Mouse (Mus musculus) layer of hippocampus, postnatal 36 days (tissue): ENCODE measurements around the gene Gm20458. TPM values are rescaled to one million over a fixed set of nuclear protein-coding genes. Genes with fewer than 3 reads are reported as not detected.

Source experiments
- DNase-seq, 2 experiments: peaks; one replicate each; pipeline ENCODE4 v3.0.0; 2022
- total RNA-seq, 2 experiments: library from RNA; stranded (reverse); gene quantifications; 2 replicates each; pipeline ENCODE4 v1.2.3; 2021

Gene Gm20458
- total RNA-seq, 2 experiments from 2014 or later, result 7.0 to 13.3 TPM

- no peak for DNase-seq
These were observed 6.8 kb upstream of the Gm20458 start for GRCm38 (mm10) chr2:164453887-164454500.

DNA sequence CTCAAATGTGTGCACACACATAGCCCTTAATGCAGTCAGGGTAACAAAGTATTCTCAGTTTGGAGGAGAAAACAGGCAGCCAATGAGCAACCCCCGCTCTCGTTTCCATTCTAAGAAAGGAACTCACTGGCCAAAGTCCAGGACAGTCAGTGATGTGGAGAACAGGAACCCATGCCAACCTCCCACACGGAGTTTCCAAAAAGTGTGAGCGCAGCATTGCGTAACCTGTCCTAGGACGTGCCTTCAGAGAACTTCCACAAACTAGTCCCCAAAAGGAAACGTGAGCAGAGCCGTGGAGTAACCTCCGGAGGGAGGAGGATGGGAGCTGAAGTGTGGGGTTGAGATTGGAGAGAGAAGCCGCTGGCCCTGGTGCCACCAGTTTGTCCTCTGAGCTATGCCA, 5.9 kb upstream of the Gm20458 start:
- DNase-seq, result peak; percentile 44 to 55

GRCm38 (mm10) chr2:164455421-164456190, 5.2 kb upstream of the Gm20458 start:
- DNase-seq, result no peak

DNA sequence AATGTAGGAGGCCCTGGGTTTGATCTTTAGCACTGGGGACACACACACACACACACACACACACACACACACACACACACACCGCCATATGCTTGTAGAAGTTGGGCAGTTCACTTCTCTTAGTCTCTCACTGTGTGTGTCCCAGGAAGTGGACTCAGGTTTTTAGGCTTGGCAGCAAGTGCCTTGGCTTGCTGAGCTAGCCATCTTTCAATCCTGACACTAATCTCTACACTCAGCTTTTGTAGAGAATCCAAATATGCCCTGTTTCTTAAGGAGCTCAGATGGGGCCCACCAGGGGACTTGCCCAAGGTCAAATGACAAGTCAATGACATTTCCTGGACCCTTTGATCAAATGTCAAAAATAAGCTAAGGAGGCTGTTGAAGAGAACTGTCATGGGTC, 4.4 kb upstream of the Gm20458 start:
- no peak for DNase-seq

GRCm38 (mm10) chr2:164456864-164457300, 3.9 kb upstream of the Gm20458 start, which contains the start of gene Sys1:
Gene Sys1, plus strand, starts transcription at chr2:164456964.
- DNase-seq, result peak; percentile 44 to 45

- DNase-seq, result no peak
These were observed 2.8 kb upstream of the Gm20458 start for GRCm38 (mm10) chr2:164457942-164458341.

DNA sequence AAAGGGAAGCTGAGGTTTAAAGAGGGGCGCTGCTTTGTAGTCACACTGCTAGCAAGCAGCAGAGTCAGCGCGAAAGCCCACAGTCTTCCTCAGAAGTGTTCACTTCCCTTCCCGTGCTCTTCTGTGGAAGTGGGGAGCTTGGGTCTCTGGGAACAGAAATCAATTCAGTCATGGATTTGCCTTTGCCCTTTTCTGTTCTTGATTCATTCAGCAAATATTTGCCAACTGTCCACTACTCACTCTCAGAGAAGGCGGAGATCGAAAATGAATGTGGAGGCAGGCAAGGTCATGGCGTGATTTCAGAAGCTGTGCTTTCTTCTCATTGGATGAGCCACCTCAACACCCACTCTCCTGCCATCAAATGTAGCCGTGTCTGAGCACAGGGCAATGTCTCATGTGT, 2.2 kb upstream of the Gm20458 start:
- no peak for DNase-seq

- DNase-seq, result no peak
These were observed 4.4 kb downstream of the Gm20458 start for GRCm38 (mm10) chr2:164465161-164465560.

DNA sequence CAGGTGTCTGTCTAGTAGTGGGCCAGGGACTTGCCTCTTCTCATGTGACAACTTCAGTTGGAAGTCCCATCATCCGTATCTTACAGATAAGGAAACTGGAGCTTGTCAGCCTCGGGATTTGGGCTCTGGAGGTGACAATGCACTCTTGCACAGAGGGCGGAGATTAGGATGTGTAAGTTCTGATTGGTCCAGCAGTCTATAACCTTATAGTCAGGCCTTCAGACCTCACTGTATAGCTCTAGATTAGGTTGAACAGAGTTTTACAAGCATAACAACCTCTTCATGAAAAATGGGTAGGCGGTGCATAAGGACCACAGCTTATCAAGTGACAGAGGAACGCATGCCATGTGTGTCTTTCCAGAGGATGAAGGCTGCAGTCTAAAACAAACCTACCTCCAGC, 6.0 kb downstream of the Gm20458 start:
- no peak for DNase-seq

DNA sequence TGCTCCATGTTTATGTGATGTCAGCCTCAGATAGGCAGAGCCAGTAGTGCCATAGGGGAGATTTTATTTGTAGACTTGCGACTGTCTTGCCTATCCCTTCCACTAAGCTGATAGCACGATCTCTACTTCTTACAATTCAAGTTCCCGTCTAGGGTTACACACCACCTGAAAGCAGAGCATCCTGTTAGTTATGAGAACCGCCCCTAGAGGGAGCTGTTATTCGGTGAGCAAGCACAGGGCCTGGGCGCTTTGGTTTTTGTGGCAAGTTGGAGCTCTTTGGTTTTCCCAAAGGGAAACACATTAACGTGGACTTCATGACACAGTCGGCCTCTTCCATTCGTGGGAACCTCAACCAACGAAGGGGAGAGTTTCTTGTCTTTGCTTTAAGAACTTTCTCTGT, 9.5 kb downstream of the Gm20458 start:
- peak in 1 of 2 experiments; percentile 37 for DNase-seq

DNA sequence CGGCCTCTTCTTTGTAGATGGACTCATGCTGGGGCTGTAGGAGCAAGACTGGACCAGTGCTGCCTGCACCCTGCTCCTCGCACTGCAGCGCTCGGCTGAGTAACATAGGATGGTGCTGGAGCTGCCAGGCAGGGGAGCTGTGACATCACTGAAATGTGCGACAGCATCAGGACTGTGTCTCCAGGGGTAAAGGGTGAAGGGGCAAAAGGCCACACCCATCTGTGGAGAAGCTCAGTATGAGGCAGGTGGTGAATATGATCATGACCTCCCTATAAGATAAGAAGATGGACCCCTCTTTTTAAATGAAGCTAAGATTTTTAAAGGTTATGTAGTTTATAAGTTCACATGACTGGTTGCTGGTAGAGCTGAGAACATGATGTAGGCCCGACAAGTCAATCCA, 12.9 kb downstream of the Gm20458 start, which contains the start of gene Trp53tg5:
Gene Trp53tg5, minus strand, starts transcription at position 101 of the 400 bp plus-strand sequence.
- no peak for DNase-seq

- no peak for DNase-seq
These were observed 25.0 kb downstream of the Gm20458 start, which contains the start of gene Dbndd2 for GRCm38 (mm10) chr2:164485681-164486257. Gene Dbndd2, plus strand, starts transcription at chr2:164486106.

GRCm38 (mm10) chr2:164486258-164487114, 25.7 kb downstream of the Gm20458 start:
- DNase-seq, result peak; percentile 79 to 80

DNA sequence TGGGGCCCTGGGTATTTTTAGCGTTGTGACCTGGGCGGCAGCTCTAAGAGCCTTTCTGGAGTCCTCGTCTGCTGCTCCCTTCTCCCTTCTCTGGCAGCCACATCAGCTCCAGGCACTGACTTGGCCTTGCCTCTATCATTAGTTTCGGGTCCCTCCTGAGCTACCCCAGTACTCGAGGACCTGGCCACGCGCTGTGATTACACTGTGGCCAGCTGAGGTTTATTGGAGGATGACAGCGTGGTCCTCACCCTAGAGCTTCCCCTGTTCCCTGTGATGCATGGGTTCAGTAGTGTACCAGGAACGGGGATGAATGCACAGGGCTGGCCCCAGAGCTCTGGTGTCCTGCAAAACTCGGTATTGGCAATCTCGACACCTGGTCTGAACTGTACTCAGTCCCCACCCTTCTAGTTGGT, 26.4 kb downstream of the Gm20458 start:
- DNase-seq, result peak; percentile 32 to 38

DNA sequence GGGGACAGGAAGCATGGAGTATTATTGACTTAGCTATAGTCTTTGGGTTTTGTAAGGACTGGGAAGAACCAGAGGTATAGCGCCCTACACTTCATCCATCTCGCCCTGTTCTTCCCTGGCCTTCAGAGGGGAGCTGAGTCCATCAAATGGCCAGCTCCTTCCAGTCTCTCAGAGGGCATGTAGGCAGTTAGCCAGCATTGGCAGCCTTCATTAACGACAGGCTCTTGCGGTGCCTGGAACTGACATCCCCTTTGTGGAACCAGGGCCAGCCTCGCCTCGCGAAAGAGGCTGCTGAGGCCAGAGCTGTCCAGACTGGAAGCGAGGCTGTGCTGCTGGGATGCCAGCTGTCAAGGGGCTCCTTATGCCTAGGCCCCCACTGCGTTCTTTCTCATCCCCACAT, 27.0 kb downstream of the Gm20458 start:
- peak; percentile 54 to 59 for DNase-seq

- DNase-seq, result no peak
These were observed 33.4 kb downstream of the Gm20458 start for GRCm38 (mm10) chr2:164494126-164494525.

DNA sequence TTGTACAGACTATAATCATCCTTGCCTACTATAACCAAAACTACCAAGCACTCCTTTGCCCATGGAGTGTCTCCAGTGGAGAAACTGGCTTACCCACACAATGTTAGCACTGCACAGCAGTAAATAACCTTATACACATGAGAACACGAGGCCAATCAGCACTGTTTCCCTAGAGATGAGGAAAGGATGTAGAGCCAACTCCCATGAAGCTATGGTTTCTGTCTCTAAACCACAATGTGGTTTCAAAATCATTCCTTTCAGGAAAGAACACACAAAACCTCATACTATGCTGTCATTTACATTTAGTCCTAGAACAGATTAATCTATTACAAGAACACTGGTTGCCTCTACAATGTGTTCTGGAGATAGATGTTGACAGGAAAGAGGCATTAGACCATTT, 35.6 kb downstream of the Gm20458 start:
- no peak for DNase-seq

DNA sequence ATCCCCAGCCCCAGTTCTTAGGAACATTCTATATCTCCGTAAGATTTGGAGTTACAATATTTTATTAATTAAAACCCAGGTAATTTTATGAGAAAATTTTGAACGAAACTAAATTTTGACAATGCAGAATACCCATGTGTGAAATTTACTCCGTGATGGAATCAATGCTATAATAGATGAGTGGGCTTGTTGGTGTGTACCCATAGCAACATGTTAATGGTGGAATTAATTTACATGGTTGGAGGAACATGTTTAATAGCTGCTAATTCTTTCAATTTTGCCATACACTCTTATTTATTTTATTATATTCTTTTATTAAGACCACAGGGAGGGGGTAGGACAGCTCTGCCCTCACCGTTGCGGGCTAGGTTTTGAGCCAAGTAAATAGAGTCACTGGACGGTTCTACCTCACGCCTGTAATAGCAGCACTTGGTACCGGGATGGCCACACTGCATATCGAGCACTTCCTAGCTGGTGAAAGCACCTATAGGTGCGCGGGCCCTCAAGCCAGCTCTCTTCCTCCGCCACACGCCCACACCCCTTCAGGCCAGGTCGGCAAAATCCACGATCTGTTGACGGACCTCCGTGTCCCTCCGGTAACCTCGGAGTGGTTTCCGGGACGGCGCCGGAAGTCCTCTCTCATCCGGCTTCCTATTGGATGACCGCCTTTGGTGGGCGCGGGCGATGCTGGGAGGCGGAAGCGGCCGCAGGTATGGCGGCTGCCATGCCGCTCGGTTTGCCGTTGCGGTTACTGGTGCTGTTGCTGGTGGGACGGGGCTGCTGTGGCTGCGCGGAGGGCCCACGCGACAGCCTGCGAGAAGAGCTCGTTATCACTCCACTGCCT, 36.3 kb downstream of the Gm20458 start, which contains the start of gene Pigt:
Gene Pigt, plus strand, starts transcription at position 674 of the 844 bp plus-strand sequence.
- peak; percentile 88 to 89 for DNase-seq

DNA sequence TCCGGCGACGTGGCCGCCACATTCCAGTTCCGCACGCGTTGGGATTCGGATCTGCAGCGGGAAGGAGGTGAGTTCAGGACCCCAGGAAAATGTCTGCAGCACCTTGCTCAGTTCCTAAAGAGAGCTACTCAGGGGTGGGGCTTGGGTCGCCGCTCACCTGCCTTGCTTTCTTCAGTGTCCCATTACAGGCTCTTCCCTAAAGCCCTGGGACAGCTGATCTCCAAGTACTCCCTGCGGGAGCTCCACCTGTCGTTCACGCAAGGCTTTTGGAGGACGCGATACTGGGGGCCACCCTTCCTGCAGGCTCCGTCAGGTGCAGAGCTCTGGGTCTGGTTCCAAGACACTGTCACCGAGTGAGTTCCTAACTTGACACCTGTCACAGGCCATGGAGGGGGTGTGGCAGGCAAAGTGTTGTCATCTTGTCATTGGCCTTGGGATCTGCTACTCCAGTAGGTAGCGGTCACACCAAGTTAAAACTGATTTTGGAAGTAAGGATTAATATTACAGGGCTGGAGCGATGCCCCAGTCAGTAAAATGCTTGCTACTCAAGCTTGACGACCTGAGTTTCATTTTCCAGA, 37.0 kb downstream of the Gm20458 start:
- no peak for DNase-seq

GRCm38 (mm10) chr2:164499317-164499716, 38.5 kb downstream of the Gm20458 start:
- DNase-seq, result no peak

DNA sequence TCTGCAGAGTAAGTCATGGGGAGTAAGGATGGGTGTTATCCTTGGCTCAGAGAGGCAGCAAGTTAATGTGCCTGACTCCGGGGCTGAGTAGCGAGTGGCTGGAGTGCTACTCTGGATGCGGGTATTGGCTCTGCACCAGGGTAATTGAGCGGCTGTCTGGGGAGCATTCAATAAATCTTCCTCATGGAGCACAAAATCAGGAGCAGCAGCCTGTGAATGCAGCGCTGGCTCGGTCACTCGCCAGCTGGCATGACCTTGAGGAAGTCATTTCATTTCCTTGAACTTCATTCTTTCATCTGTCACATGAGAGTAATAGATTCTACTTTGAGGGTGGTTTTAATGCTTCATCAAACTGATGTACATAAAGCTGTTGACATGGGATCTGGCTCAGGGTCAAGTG, 39.7 kb downstream of the Gm20458 start:
- no peak for DNase-seq
